Mouse (Mus musculus): ENCODE measurements around the gene Phactr1. TPM values are rescaled to one million over a fixed set of nuclear protein-coding genes. Genes with fewer than 3 reads are reported as not detected.
A peak's percentile ranks its signal among the peaks of the same experiment; 100 is the strongest.

The Phactr1 gene
- polyA plus RNA-seq, 1 experiment from 2014 or later: 63.8 TPM

- Histone ChIP-seq H3K27me3 (ENCODE audit: control insufficient read depth, insufficient read depth, low read length) (no peaks in the 10 kb centered on the region), H3K9ac (replicated peaks; ENCODE audit: low read length) (no peak overlapping the region), H3K27ac (replicated peaks; ENCODE audit: low read depth, low read length) (no peak overlapping the region), H3K4me3 (replicated peaks; ENCODE audit: low read depth, low read length) (no peak overlapping the region), H3K4me2 (ENCODE audit: low read length) (no peak overlapping the region), H3K9me3 (ENCODE audit: control insufficient read depth, low read length) (no peaks in the 10 kb centered on the region), H3K4me1 (ENCODE audit: control insufficient read depth, insufficient read depth, low read length) (no peaks in the 10 kb centered on the region), H3K36me3 (ENCODE audit: control insufficient read depth, insufficient read depth, low read length) (no peaks in the 10 kb centered on the region)
- WGBS: 87% methylated on average over 2 of the region's 2 CpGs
- ATAC-seq (ENCODE audit: low FRiP score, low TSS enrichment) (no peak), DNase-seq (no peak)
These were observed 349.8 kb downstream of the Phactr1 start for GRCm38 (mm10) chr13:43030222-43030621.

- H3K4me1 ChIP-seq (ENCODE audit: control insufficient read depth, insufficient read depth, low read length): no peaks in the 10 kb centered on the region
- no peak overlapping the region for H3K4me2 ChIP-seq (ENCODE audit: low read length)
- 93% methylated on average over 3 of the region's 3 CpGs for WGBS
- no peaks in the 10 kb centered on the region for H3K36me3 ChIP-seq (ENCODE audit: control insufficient read depth, insufficient read depth, low read length)
- no peak overlapping the region for H3K4me3 ChIP-seq (replicated peaks; ENCODE audit: low read depth, low read length)
- no peak overlapping the region for H3K27ac ChIP-seq (replicated peaks; ENCODE audit: low read depth, low read length)
- no peaks in the 10 kb centered on the region for H3K27me3 ChIP-seq (ENCODE audit: control insufficient read depth, insufficient read depth, low read length)
- no peak for DNase-seq
- H3K9ac ChIP-seq (replicated peaks; ENCODE audit: low read length): no peak overlapping the region
- H3K9me3 ChIP-seq (ENCODE audit: control insufficient read depth, low read length): no peaks in the 10 kb centered on the region
- no peak for ATAC-seq (ENCODE audit: low FRiP score, low TSS enrichment)
These were observed 352.0 kb downstream of the Phactr1 start for GRCm38 (mm10) chr13:43032451-43032850.

GRCm38 (mm10) chr13:43036510-43036909, 356.1 kb downstream of the Phactr1 start:
- H3K9ac ChIP-seq (replicated peaks; ENCODE audit: low read length): no peak overlapping the region
- no peaks in the 10 kb centered on the region for H3K9me3 ChIP-seq (ENCODE audit: control insufficient read depth, low read length)
- ATAC-seq (ENCODE audit: low FRiP score, low TSS enrichment) (no peak), DNase-seq (no peak)
- H3K4me1 ChIP-seq (ENCODE audit: control insufficient read depth, insufficient read depth, low read length): no peaks in the 10 kb centered on the region
- no peak overlapping the region for H3K4me2 ChIP-seq (ENCODE audit: low read length)
- no peak overlapping the region for H3K4me3 ChIP-seq (replicated peaks; ENCODE audit: low read depth, low read length)
- no peaks in the 10 kb centered on the region for H3K27me3 ChIP-seq (ENCODE audit: control insufficient read depth, insufficient read depth, low read length)
- WGBS: 68% methylated on average over 6 of the region's 6 CpGs
- no peak overlapping the region for H3K27ac ChIP-seq (replicated peaks; ENCODE audit: low read depth, low read length)
- no peaks in the 10 kb centered on the region for H3K36me3 ChIP-seq (ENCODE audit: control insufficient read depth, insufficient read depth, low read length)

GRCm38 (mm10) chr13:43042766-43043165, 362.3 kb downstream of the Phactr1 start:
- ATAC-seq (ENCODE audit: low FRiP score, low TSS enrichment) (no peak), DNase-seq (no peak)
- no peaks in the 10 kb centered on the region for H3K4me1 ChIP-seq (ENCODE audit: control insufficient read depth, insufficient read depth, low read length)
- H3K27ac ChIP-seq (replicated peaks; ENCODE audit: low read depth, low read length): no peak overlapping the region
- no peak overlapping the region for H3K4me3 ChIP-seq (replicated peaks; ENCODE audit: low read depth, low read length)
- 76% methylated on average over 4 of the region's 4 CpGs for WGBS
- H3K9ac ChIP-seq (replicated peaks; ENCODE audit: low read length): no peak overlapping the region
- H3K27me3 ChIP-seq (ENCODE audit: control insufficient read depth, insufficient read depth, low read length): no peaks in the 10 kb centered on the region
- no peaks in the 10 kb centered on the region for H3K36me3 ChIP-seq (ENCODE audit: control insufficient read depth, insufficient read depth, low read length)
- H3K4me2 ChIP-seq (ENCODE audit: low read length): no peak overlapping the region
- H3K9me3 ChIP-seq (ENCODE audit: control insufficient read depth, low read length): no peaks in the 10 kb centered on the region

GRCm38 (mm10) chr13:43048553-43048952, 368.1 kb downstream of the Phactr1 start:
- DNase-seq: no peak
- no peak for ATAC-seq (ENCODE audit: low FRiP score, low TSS enrichment)
- H3K27ac ChIP-seq (replicated peaks; ENCODE audit: low read depth, low read length): no peak overlapping the region
- H3K9ac ChIP-seq (replicated peaks; ENCODE audit: low read length): no peak overlapping the region
- H3K4me2 ChIP-seq (ENCODE audit: low read length): no peak overlapping the region
- H3K27me3 ChIP-seq (ENCODE audit: control insufficient read depth, insufficient read depth, low read length): no peaks in the 10 kb centered on the region
- no peaks in the 10 kb centered on the region for H3K36me3 ChIP-seq (ENCODE audit: control insufficient read depth, insufficient read depth, low read length)
- no peaks in the 10 kb centered on the region for H3K4me1 ChIP-seq (ENCODE audit: control insufficient read depth, insufficient read depth, low read length)
- 81% methylated on average over 3 of the region's 3 CpGs for WGBS
- no peak overlapping the region for H3K4me3 ChIP-seq (replicated peaks; ENCODE audit: low read depth, low read length)
- H3K9me3 ChIP-seq (ENCODE audit: control insufficient read depth, low read length): no peaks in the 10 kb centered on the region

GRCm38 (mm10) chr13:43053201-43053600, 372.8 kb downstream of the Phactr1 start:
- Histone ChIP-seq H3K4me2 (ENCODE audit: low read length) (no peak overlapping the region), H3K9me3 (ENCODE audit: control insufficient read depth, low read length) (no peaks in the 10 kb centered on the region), H3K9ac (replicated peaks; ENCODE audit: low read length) (no peak overlapping the region), H3K27me3 (ENCODE audit: control insufficient read depth, insufficient read depth, low read length) (no peaks in the 10 kb centered on the region), H3K4me1 (ENCODE audit: control insufficient read depth, insufficient read depth, low read length) (0 out of 2 replicates have a peak, but pooled peaks cover 3% of the 10 kb centered on the region), H3K4me3 (replicated peaks; ENCODE audit: low read depth, low read length) (no peak overlapping the region), H3K36me3 (ENCODE audit: control insufficient read depth, insufficient read depth, low read length) (no peaks in the 10 kb centered on the region), H3K27ac (replicated peaks; ENCODE audit: low read depth, low read length) (no peak overlapping the region)
- DNase-seq (no peak), ATAC-seq (ENCODE audit: low FRiP score, low TSS enrichment) (no peak)
- 94% methylated on average over 1 of the region's 1 CpGs for WGBS

- H3K4me3 ChIP-seq (replicated peaks; ENCODE audit: low read depth, low read length): no peak overlapping the region
- DNase-seq (peak; percentile 57), ATAC-seq (ENCODE audit: low FRiP score, low TSS enrichment) (no peak)
- 17% methylated on average over 6 of the region's 6 CpGs for WGBS
- H3K9me3 ChIP-seq (ENCODE audit: control insufficient read depth, low read length): no peaks in the 10 kb centered on the region
- no peak overlapping the region for H3K27ac ChIP-seq (replicated peaks; ENCODE audit: low read depth, low read length)
- H3K9ac ChIP-seq (replicated peaks; ENCODE audit: low read length): no peak overlapping the region
- no peaks in the 10 kb centered on the region for H3K36me3 ChIP-seq (ENCODE audit: control insufficient read depth, insufficient read depth, low read length)
- no peaks in the 10 kb centered on the region for H3K27me3 ChIP-seq (ENCODE audit: control insufficient read depth, insufficient read depth, low read length)
- 0 out of 2 replicates have a peak, but pooled peaks cover 3% of the 10 kb centered on the region for H3K4me1 ChIP-seq (ENCODE audit: control insufficient read depth, insufficient read depth, low read length)
- no peak overlapping the region for H3K4me2 ChIP-seq (ENCODE audit: low read length)
These were observed 374.7 kb downstream of the Phactr1 start for GRCm38 (mm10) chr13:43055136-43055535.

- Histone ChIP-seq H3K27ac (replicated peaks; ENCODE audit: low read depth, low read length) (no peak overlapping the region), H3K36me3 (ENCODE audit: control insufficient read depth, insufficient read depth, low read length) (no peaks in the 10 kb centered on the region), H3K4me3 (replicated peaks; ENCODE audit: low read depth, low read length) (no peak overlapping the region), H3K9ac (replicated peaks; ENCODE audit: low read length) (no peak overlapping the region), H3K27me3 (ENCODE audit: control insufficient read depth, insufficient read depth, low read length) (no peaks in the 10 kb centered on the region), H3K9me3 (ENCODE audit: control insufficient read depth, low read length) (no peaks in the 10 kb centered on the region), H3K4me1 (ENCODE audit: control insufficient read depth, insufficient read depth, low read length) (0 out of 2 replicates have a peak, but pooled peaks cover 3% of the 10 kb centered on the region), H3K4me2 (ENCODE audit: low read length) (no peak overlapping the region)
- ATAC-seq (ENCODE audit: low FRiP score, low TSS enrichment) (no peak), DNase-seq (no peak)
- 96% methylated on average over 2 of the region's 2 CpGs for WGBS
These were observed 376.7 kb downstream of the Phactr1 start for GRCm38 (mm10) chr13:43057104-43057503.

GRCm38 (mm10) chr13:43063355-43063754, 382.9 kb downstream of the Phactr1 start:
- Histone ChIP-seq H3K4me2 (ENCODE audit: low read length) (no peak overlapping the region), H3K27me3 (ENCODE audit: control insufficient read depth, insufficient read depth, low read length) (no peaks in the 10 kb centered on the region), H3K9me3 (ENCODE audit: control insufficient read depth, low read length) (no peaks in the 10 kb centered on the region), H3K36me3 (ENCODE audit: control insufficient read depth, insufficient read depth, low read length) (no peaks in the 10 kb centered on the region), H3K9ac (replicated peaks; ENCODE audit: low read length) (no peak overlapping the region), H3K27ac (replicated peaks; ENCODE audit: low read depth, low read length) (no peak overlapping the region), H3K4me3 (replicated peaks; ENCODE audit: low read depth, low read length) (no peak overlapping the region), H3K4me1 (ENCODE audit: control insufficient read depth, insufficient read depth, low read length) (no peaks in the 10 kb centered on the region)
- WGBS: 74% methylated on average over 4 of the region's 4 CpGs
- DNase-seq (no peak), ATAC-seq (ENCODE audit: low FRiP score, low TSS enrichment) (no peak)
